Mouse (Mus musculus) layer of hippocampus, postnatal 36 days (tissue): Measurements from ENCODE around the gene Ccser1. TPM values are rescaled to one million over a fixed set of nuclear protein-coding genes. Genes with fewer than 3 reads are reported as not detected.

Experiments used
- DNase-seq, 2 experiments: peaks; one replicate each; pipeline ENCODE4 v3.0.0; 2022
- total RNA-seq, 2 experiments: library from RNA; stranded (reverse); gene quantifications; 2 replicates each; pipeline ENCODE4 v1.2.3; 2021

Ccser1 gene
- 10 to 100 TPM; 36.1 to 41.7 TPM for total RNA-seq

GRCm38 (mm10) chr6:61179949-61180755 is at the start of gene Ccser1:
Gene Ccser1, plus strand, starts transcription at chr6:61180324.
- DNase-seq = peak; percentile 68 to 72

DNA sequence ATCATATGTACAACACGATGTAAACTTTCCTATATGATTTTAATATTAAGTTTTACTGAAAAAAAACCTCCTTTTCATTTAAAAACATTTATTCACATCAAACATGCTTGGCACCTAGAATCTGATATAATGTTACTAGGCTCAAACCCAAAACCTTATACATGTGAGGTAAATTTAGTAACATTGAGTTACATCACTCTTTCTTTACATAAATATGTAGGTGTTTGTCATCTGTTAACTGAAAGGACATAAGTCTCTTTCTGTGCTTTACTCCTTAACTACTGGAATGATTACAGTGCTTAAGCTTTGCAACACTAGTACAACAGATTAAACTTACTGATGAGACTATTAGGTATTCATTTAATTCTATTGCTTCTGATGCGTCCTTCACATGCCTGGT is 43.7 kb upstream of the Ccser1 start:
- DNase-seq = no peak

- DNase-seq = no peak
Observed at GRCm38 (mm10) chr6:61143031-61143430, 37.1 kb upstream of the Ccser1 start.

- DNase-seq = no peak
Observed at GRCm38 (mm10) chr6:61152924-61153323, 27.2 kb upstream of the Ccser1 start.

GRCm38 (mm10) chr6:61154654-61155053 is 25.5 kb upstream of the Ccser1 start:
- no peak for DNase-seq

GRCm38 (mm10) chr6:61155059-61155629 is 25.0 kb upstream of the Ccser1 start:
- no peak for DNase-seq

GRCm38 (mm10) chr6:61155718-61156117 is 24.4 kb upstream of the Ccser1 start:
- DNase-seq = no peak

- no peak for DNase-seq
Observed at GRCm38 (mm10) chr6:61162117-61162516, 18.0 kb upstream of the Ccser1 start.

GRCm38 (mm10) chr6:61166891-61167290 is 13.2 kb upstream of the Ccser1 start:
- DNase-seq = no peak

GRCm38 (mm10) chr6:61176126-61176525 is 4.0 kb upstream of the Ccser1 start:
- DNase-seq = no peak

GRCm38 (mm10) chr6:61177476-61177875 is 2.6 kb upstream of the Ccser1 start:
- DNase-seq = no peak

DNA sequence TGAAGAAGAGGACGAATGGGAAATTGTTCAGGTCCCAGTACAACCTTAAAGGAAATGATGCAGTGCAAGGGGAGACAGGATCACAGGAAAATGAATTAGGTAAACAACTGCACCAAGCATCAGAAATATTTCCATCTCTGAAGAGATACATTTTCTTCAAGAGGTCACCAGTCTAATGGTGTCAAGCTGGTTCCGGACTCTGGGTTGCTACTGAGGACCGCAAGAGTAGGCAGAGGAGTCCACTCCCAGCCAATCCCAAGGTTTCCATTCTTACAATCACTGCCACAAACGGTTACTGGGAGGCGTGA is 529 bp upstream of the Ccser1 start:
- no peak for DNase-seq

DNA sequence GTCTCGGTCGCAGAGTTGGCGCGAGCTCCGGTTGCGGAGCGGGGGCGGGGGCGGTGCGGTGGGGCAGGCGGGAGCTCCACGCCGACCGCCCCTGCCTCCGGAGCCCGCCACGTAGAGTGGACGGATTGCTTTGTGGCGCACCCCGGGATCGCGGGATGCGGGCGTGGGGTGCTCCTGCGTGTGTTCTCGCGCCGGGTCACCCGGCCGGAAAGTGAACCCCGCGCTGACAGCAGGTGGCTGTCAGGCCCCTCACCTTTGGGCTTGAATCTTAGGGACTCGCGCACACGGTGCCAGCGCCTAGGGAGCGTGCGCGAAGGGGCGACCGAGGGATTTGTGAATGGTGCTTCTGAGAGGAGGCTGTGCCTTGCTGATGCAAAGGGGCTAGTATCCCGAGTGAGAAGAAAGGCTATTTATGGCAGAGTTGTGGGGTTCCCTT is 650 bp downstream of the Ccser1 start:
- peak; percentile 51 to 60 for DNase-seq

DNA sequence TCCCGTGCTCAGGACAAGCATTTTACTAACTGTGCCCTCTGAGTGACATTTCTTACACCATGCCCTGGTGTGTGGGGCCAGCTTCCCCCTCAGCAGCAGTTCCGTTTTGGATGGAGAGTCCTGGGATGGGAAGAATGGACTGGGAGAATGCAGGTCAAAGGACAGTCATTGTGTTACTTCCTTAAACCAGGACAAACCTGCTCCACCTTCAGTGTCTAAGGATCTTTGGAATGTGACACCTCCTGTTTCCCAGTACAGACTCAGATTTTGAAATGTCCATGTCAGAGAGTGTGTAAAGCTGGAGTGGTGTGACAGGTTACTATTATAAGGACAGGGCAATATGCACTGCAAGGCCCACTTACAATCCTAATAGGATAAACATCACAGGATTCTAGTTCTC is 8.9 kb downstream of the Ccser1 start:
- no peak for DNase-seq

- no peak for DNase-seq
Observed at GRCm38 (mm10) chr6:61191597-61192386, 11.7 kb downstream of the Ccser1 start.

- no peak for DNase-seq
Observed at GRCm38 (mm10) chr6:61203344-61203743, 23.2 kb downstream of the Ccser1 start.

- no peak for DNase-seq
Observed at GRCm38 (mm10) chr6:61206042-61206441, 25.9 kb downstream of the Ccser1 start.

DNA sequence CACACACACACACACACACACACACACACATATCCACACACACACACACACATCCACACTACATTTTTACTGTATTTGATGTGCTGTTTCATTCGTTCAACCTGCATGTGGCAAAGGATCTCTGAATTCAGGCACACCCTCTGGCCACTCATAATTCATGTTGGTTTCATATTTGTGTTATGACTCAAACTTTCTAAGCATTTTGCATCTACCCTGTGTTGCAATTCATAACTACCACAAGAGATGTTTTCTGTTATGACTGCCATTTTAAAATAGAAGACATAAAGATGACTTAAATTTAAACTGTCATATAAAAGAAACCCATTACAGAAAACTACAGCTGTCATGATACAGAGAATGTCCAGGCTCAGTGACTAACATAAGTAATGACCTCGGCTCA is 26.5 kb downstream of the Ccser1 start:
- no peak for DNase-seq

DNA sequence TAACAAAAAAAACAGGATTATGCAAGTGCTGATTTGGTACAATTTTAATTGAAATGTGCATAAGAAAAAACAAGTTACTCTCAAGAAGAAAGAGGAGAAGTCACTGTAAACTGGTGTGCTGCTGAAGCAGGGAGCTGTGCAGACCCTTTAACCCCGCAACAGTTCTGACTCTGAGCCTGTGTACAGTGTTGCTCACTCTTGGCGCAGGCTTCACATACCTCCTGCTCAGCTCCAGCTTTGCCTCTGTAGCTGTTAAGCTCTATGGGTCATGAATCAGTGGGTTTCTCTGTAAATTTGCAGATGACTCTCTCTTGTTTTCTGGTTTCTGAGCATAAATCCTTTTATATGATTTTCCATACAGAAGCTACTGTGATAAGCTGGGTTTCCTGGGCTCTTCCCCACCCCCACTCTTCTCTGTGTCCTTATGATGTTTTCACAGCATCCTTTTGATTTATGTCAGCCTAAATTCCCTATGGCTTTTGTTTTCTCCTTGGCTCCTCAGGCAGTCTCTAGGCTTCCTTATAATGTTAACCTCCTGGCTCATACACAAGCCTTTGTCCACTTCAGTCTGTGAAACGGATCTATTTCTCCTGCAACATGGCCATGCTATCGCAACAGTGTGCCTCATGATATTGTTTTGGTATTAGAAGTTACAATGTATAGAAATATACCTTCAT is 30.1 kb downstream of the Ccser1 start:
- DNase-seq = no peak

DNA sequence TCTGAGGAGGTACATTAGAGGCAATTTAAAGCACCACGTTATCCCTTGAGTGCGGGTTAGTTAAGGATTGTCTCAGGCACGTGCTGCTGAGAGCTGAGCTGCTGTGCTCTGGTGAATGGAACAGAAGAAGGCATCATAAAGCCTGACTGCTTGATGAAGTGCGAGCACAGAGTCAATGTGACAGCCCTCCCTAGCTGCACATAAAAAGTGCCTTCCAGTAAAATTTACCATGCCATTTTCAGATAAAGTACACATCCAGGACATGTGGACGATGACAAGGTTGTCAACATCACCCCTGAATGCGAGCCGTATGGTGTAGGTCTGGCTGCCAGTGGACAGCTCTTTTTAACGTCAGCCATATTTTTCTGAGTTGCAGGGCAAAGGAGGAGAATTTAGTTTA is 35.6 kb downstream of the Ccser1 start:
- DNase-seq = no peak

- DNase-seq = no peak
Observed at GRCm38 (mm10) chr6:61216514-61216913, 36.4 kb downstream of the Ccser1 start.

GRCm38 (mm10) chr6:61217717-61218116 is 37.6 kb downstream of the Ccser1 start:
- no peak for DNase-seq

- no peak for DNase-seq
Observed at GRCm38 (mm10) chr6:61223563-61223962, 43.4 kb downstream of the Ccser1 start.
